Mouse (Mus musculus) limb, embryonic 11.5 days (tissue): ENCODE data around the gene C2cd3. TPM values are rescaled to one million over a fixed set of nuclear protein-coding genes. Genes with fewer than 3 reads are reported as not detected.

Experiments used
- ATAC-seq: fragments of 200-750 bp; cut with Nextera tagmentation; 2 replicates; pipeline ENCODE4 v1.8.0; 2017; ENCODE audit warnings: low read depth; ENCODE audit not compliant: insufficient number of reproducible peaks, low FRiP score, low TSS enrichment
- DNase-seq: peaks from one replicate; pipeline ENCODE4 v3.0.0-alpha.2; 2015; ENCODE audit warnings: low spot score
- H3K27ac ChIP-seq: fragments of 300-500 bp; sonication (generic); replicated peaks from 2 replicates; pipeline ENCODE4 v1.5.1; 2014; ENCODE audit warnings: low read depth, mild to moderate bottlenecking, low read length
- H3K27me3 ChIP-seq: fragments of 300-500 bp; sonication (generic); 2 replicates; pipeline ENCODE4 v1.6.1; 2014; ENCODE audit warnings: mild to moderate bottlenecking, low read length, mixed read lengths; ENCODE audit not compliant: control insufficient read depth, insufficient read depth
- H3K36me3 ChIP-seq: fragments of 300-500 bp; sonication (generic); 2 replicates; pipeline ENCODE4 v1.6.1; 2014; ENCODE audit warnings: mild to moderate bottlenecking, low read length, moderate library complexity, mixed read lengths; ENCODE audit not compliant: control insufficient read depth, insufficient read depth
- H3K4me1 ChIP-seq: fragments of 300-500 bp; sonication (generic); 2 replicates; pipeline ENCODE4 v1.6.1; 2014; ENCODE audit warnings: low read length, mixed read lengths; ENCODE audit not compliant: control insufficient read depth, insufficient read depth
- H3K4me2 ChIP-seq: fragments of 300-500 bp; sonication (generic); 2 replicates; pipeline ENCODE4 v1.6.1; 2014; ENCODE audit warnings: low read depth, mild to moderate bottlenecking, moderate library complexity; ENCODE audit not compliant: severe bottlenecking
- H3K4me3 ChIP-seq: fragments of 300-500 bp; sonication (generic); 2 replicates; pipeline ENCODE4 v1.5.1; 2014; ENCODE audit warnings: low read depth, low read length
- H3K9ac ChIP-seq: fragments of 300-500 bp; sonication (generic); 2 replicates; pipeline ENCODE4 v1.6.1; 2014; ENCODE audit warnings: mild to moderate bottlenecking, low read length
- H3K9me3 ChIP-seq: fragments of 300-500 bp; sonication (generic); 2 replicates; pipeline ENCODE4 v1.6.1; 2016; ENCODE audit warnings: low read length; ENCODE audit not compliant: control insufficient read depth
- WGBS: fragments of 180-500 bp; shearing (Covaris S2); extraction: QIAGEN DNeasy Blood & Tissue Kit; methylation state at CpG from one replicate; pipeline ENCODE4 v1.1.7; 2014; 5-methylcytosine and 5-hydroxymethylcytosine counted together
- polyA plus RNA-seq: library from polyadenylated mRNA; unstranded; fragments of >200 nt; fragmentation: Nextera tagmentation; extraction: Ambion mirVana; gene quantifications from 2 replicates; pipeline ENCODE4 v1.2.1, GENCODE M21; 2014

Gene C2cd3
- polyA plus RNA-seq, 1 experiment from 2014 or later = 44.6 TPM

DNA sequence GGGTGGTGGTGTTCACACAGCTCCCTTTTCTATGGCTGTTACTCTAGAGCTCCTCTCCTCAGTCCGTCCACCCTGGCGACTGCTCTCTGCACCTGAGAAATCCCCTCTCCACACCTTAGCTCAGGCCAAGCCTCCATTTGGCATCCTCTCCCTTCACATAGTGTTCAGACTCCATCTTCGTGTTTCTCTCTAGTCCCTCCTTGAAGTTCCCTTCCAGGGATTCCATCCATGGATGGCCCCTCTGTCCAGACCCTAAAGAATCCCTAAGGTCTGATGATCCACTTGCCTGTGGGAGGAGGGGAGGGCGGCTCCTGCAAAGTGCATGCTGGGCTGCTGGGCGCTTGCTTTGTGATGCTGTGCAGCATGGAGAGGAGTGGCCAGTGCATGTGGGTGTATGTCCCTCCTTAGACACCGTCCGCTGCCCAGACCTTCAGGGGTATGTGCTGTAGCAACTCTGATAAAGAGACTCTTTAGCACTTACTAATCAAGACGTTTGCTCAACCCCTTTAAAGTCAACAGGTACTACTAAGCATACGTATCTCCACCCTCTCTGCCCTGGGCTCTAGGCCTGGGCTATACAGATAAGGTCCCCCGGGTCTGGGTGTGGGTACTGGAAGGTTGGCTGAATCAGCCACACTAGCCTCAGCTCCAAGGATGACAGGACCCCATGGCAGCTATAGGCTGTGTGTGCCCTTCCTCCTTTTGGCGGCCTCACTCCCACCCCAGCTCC is 94.9 kb downstream of the C2cd3 start:
- Histone ChIP-seq H3K9me3 (no peaks in the 10 kb centered on the region), H3K4me2 (no peak overlapping the region), H3K4me3 (no peak overlapping the region), H3K27ac (no peak overlapping the region), H3K27me3 (no peaks in the 10 kb centered on the region), H3K36me3 (peaks cover 2% of the 10 kb centered on the region; the same call in 1 of the 2 replicates), H3K9ac (no peak overlapping the region), H3K4me1 (0 out of 2 replicates have a peak, but pooled peaks cover 2% of the 10 kb centered on the region)
- DNase-seq (no peak), ATAC-seq (no peak)
- WGBS = 90% methylated on average over 11 of the region's 11 CpGs

DNA sequence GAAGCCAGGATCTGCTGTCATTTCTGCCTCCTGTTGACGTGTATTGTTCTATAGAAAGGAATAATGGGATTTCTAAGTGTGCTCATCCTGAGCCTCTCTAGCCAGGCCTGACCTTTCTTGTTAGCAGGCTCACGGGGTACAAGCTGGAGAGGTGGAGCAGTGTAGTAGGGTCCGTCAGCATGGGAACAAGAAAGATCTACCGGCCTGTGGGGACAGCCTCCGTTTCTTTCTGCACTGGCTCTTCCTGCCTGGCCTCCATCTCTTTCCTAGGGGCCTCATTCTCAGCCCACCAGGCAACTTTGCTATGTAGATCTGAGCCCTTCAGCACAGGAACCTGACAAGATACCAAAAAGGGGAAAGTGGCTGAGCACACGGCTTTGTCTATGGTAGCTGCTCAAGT is 96.7 kb downstream of the C2cd3 start:
- Histone ChIP-seq H3K27me3 (no peaks in the 10 kb centered on the region), H3K4me2 (no peak overlapping the region), H3K9ac (no peak overlapping the region), H3K36me3 (peaks cover 2% of the 10 kb centered on the region; the same call in 1 of the 2 replicates), H3K4me3 (no peak overlapping the region), H3K4me1 (0 out of 2 replicates have a peak, but pooled peaks cover 2% of the 10 kb centered on the region), H3K27ac (no peak overlapping the region), H3K9me3 (no peaks in the 10 kb centered on the region)
- no peak for DNase-seq
- 95% methylated on average over 6 of the region's 6 CpGs for WGBS
- ATAC-seq = no peak

DNA sequence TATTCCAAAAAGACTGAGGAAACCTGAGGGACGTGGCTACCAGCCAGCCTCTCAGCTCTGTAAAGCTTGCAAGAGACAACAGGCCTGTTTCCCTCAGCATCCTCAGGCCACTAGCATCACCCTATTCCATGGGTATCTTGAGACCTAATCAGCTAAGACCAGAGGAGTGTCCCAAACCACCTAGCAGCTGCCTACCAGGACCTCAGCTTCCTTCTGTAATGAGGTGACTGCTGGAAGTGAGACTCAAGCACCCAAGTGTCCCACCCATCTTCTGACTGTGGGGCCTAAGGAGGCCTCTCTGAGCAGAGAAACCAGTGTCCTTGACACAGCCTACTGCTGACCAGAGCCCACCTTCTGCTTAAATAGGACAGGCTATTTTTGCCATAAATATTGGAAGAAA is 97.5 kb downstream of the C2cd3 start:
- DNase-seq (no peak), ATAC-seq (no peak)
- H3K4me1 ChIP-seq = no peaks in the 10 kb centered on the region
- no peaks in the 10 kb centered on the region for H3K9me3 ChIP-seq
- no peak overlapping the region; the same call in 1 of the 2 replicates for H3K9ac ChIP-seq
- H3K4me2 ChIP-seq = no peak overlapping the region
- H3K27ac ChIP-seq = no peak overlapping the region
- no peaks in the 10 kb centered on the region for H3K27me3 ChIP-seq
- H3K36me3 ChIP-seq = no peaks in the 10 kb centered on the region
- WGBS = 92% methylated on average over 1 of the region's 1 CpGs
- H3K4me3 ChIP-seq = no peak overlapping the region

DNA sequence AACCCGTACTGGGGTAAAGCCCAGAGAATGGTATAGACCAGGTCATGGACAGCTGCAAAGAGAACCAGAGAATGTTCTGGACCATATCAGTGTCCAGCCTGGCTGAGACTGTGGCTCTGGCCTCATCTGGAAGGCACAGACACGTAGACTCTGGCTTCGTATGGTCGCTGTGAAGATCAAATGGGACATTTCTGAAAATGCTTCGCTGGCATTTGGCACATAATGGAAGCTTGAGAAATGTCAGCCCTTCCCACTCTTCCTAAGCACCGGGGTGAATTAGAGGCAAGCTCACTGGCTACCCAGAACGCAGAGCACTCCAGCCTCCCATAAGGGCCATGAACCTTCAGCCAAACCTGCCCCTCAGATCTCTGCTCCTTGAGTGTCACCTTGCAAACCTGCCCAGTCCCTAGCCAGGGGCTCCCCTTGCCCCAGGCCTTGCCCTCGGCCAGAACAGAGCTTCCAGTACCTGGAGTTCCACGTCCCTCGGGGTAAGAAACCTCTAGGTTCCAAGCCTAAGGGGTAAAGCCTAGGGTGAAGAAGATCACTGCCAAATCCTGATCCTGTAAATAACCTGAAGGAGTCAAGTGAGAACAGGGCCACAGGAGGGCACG is 98.9 kb downstream of the C2cd3 start:
- H3K36me3 ChIP-seq = no peaks in the 10 kb centered on the region

DNA sequence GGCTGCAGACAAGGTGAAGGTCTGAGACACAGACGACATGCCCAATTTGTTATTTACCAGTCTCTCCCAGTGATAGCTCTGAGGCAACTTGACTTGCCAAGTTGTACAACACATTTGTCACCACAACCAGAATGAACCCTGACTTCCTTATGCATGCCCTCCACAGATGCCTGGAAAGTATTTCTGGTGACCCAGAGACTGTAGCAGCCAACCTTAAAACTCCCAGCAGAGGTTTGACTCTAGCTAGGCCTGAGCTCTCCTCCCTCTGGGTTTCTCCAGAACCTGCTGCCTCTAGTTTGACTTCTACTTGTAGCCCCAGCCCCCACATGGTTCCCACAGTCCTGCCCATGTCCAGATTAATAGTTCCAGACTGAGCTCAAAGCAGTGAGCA is 99.4 kb downstream of the C2cd3 start:
- Histone ChIP-seq H3K4me2 (no peak overlapping the region), H3K9ac (no peak overlapping the region), H3K27ac (no peak overlapping the region), H3K27me3 (no peaks in the 10 kb centered on the region), H3K36me3 (no peaks in the 10 kb centered on the region), H3K4me3 (no peak overlapping the region), H3K9me3 (no peaks in the 10 kb centered on the region), H3K4me1 (no peaks in the 10 kb centered on the region)
- DNase-seq (no peak), ATAC-seq (no peak)
- 86% methylated on average over 1 of the region's 1 CpGs for WGBS

More for the DNA sequence above, 98.9 kb downstream of the C2cd3 start:
- Histone ChIP-seq H3K9ac (no peak overlapping the region), H3K4me3 (no peak overlapping the region), H3K4me2 (no peak overlapping the region), H3K27me3 (no peaks in the 10 kb centered on the region), H3K9me3 (no peaks in the 10 kb centered on the region), H3K4me1 (no peaks in the 10 kb centered on the region), H3K27ac (no peak overlapping the region)
- DNase-seq = no peak
- WGBS = 90% methylated on average over 11 of the region's 11 CpGs
- ATAC-seq = no peak

DNA sequence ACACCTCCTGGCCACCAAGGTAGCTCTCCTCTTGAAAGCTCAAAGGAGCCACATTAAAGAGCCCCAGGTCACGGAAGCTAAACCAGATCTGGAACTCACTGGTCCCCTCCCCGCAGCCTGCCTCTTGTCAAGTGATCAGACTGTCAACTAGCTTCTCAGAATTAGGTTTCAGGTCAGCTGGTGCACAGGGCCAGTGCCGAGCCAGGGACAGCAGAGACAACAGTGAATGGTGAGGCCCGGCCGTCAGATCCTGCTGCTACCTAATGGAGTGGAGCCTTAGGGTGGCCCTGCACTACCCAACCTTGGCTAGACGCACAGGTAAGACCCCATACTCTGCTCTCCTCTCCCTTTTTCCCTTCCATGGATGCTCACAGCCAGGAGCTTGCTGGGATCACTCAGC is 100.7 kb downstream of the C2cd3 start, which contains the start of gene Ucp3:
Gene Ucp3 (plus strand): TSS at position 214 of the 400 bp plus-strand sequence.
- Histone ChIP-seq H3K27me3 (no peaks in the 10 kb centered on the region), H3K27ac (no peak within 1 kb of the TSS), H3K4me2 (no peak within 1 kb of the TSS), H3K9ac (no peak within 1 kb of the TSS), H3K4me3 (no peak within 1 kb of the TSS), H3K4me1 (no peaks in the 10 kb centered on the region), H3K9me3 (no peaks in the 10 kb centered on the region), H3K36me3 (no peaks in the 10 kb centered on the region)
- ATAC-seq (no peak), DNase-seq (no peak)
- 82% methylated on average over 6 of the region's 6 CpGs for WGBS

DNA sequence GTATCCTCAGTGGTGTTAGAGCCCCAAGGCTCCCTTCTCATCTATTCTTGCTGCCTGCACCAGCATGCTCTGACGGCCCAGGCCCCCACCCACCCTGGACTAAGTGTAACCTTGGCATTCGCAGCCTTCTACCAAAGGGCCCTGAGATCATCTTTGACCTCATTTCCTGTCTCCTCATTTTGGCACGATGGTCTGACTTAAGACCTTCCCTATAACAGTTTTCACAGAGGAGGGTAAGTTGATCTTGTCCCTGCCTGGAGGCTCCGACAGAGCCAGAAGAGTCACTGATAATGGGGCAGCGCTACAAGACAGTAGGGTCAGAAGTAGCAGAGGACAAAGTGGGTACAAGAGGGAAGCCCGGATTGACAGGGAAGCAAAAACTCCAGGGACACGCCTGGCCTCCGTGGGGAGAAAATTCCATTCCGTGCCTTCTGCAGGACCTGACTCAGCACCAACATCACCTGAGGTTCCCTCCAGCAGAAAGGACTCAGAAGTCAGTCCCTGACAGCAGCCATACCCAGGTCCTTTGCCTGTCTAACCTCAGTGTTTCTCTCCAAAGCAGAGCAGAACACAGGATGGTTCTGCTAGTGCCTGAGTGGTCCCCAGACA is 101.9 kb downstream of the C2cd3 start:
- H3K4me3 ChIP-seq = no peak overlapping the region

DNA sequence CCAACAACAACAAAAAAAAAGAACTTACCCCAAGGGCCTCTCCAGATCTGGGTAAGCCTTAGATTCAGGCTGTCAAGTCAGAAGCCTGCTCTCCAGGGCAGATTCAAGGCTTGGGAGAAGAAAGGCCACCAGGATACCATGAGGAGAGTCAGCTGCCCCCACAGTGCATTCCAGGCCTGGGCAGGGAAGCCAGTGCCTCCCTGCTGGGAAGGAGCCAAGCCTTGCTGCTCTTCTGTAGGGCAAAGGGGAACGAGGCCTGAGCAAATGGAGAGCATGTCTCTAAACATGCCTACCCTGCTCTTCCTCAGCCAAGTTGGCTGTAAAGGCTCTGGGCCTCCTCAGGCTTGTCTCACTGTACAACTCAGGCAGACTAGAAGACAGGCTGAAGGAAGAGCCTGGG is 102.6 kb downstream of the C2cd3 start:
- no peak for DNase-seq
- 64% methylated on average over 1 of the region's 1 CpGs for WGBS

More for the DNA sequence above, 101.9 kb downstream of the C2cd3 start:
- Histone ChIP-seq H3K9ac (no peak overlapping the region), H3K27me3 (no peaks in the 10 kb centered on the region), H3K36me3 (no peaks in the 10 kb centered on the region), H3K27ac (no peak overlapping the region), H3K9me3 (no peaks in the 10 kb centered on the region), H3K4me1 (no peaks in the 10 kb centered on the region), H3K4me2 (no peak overlapping the region)
- 86% methylated on average over 9 of the region's 9 CpGs for WGBS
- no peak for ATAC-seq
- no peak for DNase-seq

More for the DNA sequence above, 102.6 kb downstream of the C2cd3 start:
- Histone ChIP-seq H3K4me1 (no peaks in the 10 kb centered on the region), H3K9me3 (no peaks in the 10 kb centered on the region), H3K4me3 (no peak overlapping the region), H3K27ac (no peak overlapping the region), H3K36me3 (no peaks in the 10 kb centered on the region), H3K9ac (no peak overlapping the region), H3K27me3 (no peaks in the 10 kb centered on the region), H3K4me2 (no peak overlapping the region)
- no peak for ATAC-seq
